Mouse (Mus musculus) gastrocnemius, adult 2 months (tissue): ENCODE measurements at regions not wholly inside any gene's neighbourhood (a gene's known extent, or its start where the extent isn't known, plus 50 kb on each side); places are given as distances from the start of the nearest gene placed in this dataset.
"Not testable (repeated sequence)": the region's sequence is repeated elsewhere in the genome, so short reads cannot be mapped to it uniquely, and the experiment has no call there.

Experiments used
- DNase-seq: peaks from one replicate; pipeline ENCODE4 v3.0.0; 2022
- H3K27ac ChIP-seq: fragments of 200-600 bp; 2 replicates; pipeline ENCODE4 v1.8.1; 2022; ENCODE audit warnings: mild to moderate bottlenecking
- H3K4me3 ChIP-seq: fragments of 200-600 bp; 2 replicates; pipeline ENCODE4 v1.8.1; 2022; ENCODE audit warnings: mild to moderate bottlenecking, moderate library complexity
- CTCF ChIP-seq: fragments of 200-600 bp; IDR thresholded peaks from 2 replicates; pipeline ENCODE4 v1.8.1; 2022; ENCODE audit warnings: antibody characterized with exemption, mild to moderate bottlenecking, moderate library complexity
- intact Hi-C: fragments of 180-260 bp; cut with DNase I; formaldehyde crosslinking; loops from one replicate; pipeline ENCODE4 v1.15.1; 2025

DNA sequence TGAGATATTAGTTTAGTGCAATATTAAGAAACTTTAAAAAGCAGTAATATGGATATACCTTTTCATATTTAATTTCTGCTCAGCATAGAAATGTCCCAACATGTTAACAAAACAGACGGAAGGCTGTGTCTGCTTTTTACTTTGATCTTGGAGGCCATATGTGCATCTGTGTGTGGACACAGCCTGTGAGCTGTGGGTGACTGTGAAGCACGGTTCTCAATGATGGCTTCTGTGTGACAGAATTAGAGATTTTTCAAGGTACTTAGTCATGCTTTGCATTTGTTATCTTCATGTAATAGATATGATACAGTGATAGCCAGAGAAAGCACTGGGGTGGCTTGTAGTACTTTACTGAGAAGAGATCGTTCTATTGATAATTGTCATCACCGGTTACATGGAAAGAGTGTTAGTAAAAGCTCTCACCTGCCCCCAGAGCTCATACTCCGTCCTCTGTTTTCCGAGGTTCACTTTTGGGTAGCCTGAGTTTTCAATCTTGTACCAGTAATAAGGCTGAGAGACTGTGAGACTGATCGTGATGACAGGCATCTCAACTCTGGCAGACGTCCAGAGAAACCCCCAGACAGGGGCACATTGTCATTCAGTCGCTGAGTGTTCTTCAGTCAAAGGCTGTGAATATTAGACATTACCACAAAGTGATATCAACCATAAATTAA, 232.7 kb downstream of the Cd109 start:
- no peak for TF ChIP-seq CTCF
- no peak for DNase-seq
- H3K27ac ChIP-seq, result no peak overlapping the region

DNA sequence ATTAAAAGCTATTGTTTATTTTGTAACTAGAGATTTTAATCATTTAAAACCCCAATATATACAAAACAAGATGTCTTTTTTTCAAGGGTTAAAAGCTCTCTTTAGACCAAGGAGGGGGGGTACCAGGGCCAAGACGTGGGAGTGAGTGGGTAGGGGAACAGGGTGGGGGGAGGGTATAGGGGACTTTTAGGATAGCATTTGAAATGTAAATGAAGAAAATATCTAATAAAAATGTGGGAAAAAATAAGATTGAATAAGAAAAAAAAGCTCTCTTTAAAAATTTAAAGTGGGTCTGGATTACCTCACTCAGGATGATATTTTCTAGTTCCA, 233.2 kb downstream of the Cd109 start:
- intact Hi-C loops, H3K27ac ChIP-seq, H3K4me3 ChIP-seq, DNase-seq: not testable (repeated sequence)

More for the DNA sequence above, 232.7 kb downstream of the Cd109 start:
- intact Hi-C loops, result no loop called here
- no peak overlapping the region for H3K4me3 ChIP-seq

DNA sequence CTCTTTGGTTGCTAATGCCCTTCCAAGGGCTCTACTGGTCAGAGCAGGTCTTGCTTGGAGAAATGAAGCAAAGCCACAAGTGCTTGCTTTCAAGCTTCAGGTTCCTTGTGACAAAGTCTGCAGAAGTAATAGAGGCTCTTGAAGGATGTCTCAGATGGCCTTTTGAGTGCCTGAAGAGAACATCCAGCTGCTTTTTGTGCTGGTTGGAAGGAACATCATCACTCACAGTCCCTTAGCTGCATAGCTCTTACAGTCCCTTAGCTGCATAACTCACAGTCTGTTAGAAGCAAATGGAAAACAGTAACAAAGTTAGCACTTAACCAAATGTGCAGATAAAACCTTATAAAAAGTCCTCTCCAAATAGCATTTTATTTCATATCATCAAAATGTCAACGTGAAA, 241.6 kb downstream of the Cd109 start:
- Histone ChIP-seq H3K27ac (no peak overlapping the region), H3K4me3 (no peak overlapping the region)
- no peak for TF ChIP-seq CTCF
- no peak for DNase-seq
- intact Hi-C loops, result no loop called here

DNA sequence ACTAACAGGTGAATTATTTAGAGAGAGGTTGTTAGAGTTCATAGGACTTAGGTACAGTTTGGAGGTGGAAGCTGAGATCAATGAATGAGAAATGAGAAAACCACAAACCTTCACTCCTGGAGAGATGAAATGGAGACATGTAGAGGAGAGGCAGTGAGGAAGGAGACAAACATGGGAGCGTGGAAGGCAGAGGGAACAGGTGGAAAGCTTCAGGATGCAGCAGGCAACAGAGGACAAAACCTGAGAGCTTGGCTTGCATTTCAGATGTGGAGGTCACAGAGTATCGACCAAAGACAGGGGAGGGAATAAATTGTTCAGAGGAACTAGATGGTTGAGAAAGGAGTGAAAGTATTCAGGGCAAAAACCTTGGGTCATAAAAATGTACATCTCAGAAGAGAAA, 244.6 kb downstream of the Cd109 start:
- intact Hi-C loops, result no loop called here
- no peak overlapping the region for H3K27ac ChIP-seq
- no peak overlapping the region for H3K4me3 ChIP-seq
- no peak for DNase-seq
- TF ChIP-seq CTCF, result no peak

DNA sequence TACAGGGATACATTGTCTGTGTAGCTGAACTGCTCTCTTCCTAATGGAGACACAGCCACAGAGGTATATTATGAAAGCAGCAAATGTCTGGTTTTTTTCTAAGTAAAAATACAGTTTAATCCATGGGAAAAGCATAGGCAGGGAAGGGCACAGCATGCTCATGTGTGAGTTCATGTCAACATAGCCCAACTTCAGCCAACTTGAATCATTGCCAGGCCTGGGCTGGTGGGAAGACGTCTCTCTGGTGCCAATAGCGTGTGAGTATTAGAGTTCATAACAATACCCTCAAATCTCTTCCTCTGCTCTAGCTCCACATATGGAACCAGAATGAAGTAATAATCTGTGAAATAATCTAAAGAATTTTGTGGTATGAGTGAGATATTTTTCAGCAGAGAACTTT, 257.2 kb downstream of the Cd109 start:
- TF ChIP-seq CTCF, result no peak
- DNase-seq, result no peak
- Histone ChIP-seq H3K4me3 (no peak overlapping the region), H3K27ac (no peak overlapping the region)
- intact Hi-C loops, result no loop called here

DNA sequence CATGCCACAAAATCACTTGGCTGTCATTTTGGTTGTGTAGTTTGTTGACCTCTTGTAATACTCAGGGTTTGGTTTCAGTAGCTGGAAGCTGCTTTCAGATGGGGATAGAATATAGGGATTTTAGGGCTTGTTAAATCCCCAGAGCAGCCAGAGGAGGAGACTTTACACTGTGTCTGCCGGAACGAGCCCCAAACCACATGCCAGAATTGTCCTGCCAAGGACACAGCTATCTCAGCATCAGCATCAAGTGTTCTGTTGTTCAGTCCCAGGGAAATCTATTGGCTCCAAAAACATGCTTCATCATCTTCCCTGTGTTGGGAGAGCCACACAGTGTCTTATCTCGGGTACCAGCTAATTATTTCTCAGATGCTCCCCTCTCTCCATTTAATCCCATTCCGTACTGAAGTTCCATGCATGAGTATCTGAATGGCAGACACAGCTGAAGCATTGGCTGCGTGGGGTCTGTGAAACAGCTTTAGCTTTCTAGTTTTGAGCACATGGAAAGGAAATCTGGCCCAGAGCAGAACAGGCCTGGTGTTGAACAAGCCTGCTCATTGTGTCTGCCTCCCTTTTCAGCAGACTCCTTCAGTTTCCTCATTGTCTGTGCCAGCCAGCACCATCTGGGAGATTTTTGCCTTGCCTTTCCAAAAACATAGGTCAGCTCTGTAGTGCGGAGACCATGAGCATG, 264.8 kb downstream of the Cd109 start:
- intact Hi-C loops, result no loop called here
- Histone ChIP-seq H3K4me3 (no peak overlapping the region), H3K27ac (no peak overlapping the region)
- TF ChIP-seq CTCF, result no peak
- no peak for DNase-seq

DNA sequence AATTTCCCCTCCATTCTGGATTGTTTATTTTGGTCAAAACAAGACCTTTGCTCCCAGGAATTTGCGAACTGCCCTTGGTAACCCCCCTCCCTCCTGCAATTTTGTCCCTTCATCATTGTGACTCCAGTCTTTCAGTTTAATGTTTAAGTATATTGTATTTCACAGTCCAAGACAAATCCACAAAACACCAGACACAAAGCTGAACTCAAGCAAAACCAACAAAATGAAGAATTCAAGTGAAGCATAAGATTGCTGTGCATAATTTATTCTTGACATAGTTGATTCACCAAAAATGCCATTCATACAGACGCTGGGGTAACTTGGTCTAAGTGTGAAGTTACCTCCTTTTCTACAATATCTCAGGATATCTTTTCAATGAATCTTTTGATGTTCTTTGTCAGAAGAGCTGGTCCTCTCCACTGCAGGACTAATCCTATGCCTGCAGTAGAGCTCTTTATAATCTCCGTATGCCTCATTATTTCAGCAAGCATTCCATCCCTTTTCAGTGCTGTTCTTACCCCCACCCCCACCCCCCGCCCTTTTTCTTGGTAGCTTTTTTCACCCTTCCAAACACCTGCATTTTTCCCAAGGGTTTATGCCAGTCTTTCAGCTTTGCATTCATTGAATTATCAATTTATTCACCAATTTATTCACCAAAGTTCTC, 265.4 kb downstream of the Cd109 start:
- Histone ChIP-seq H3K4me3 (no peak overlapping the region), H3K27ac (no peak overlapping the region)
- intact Hi-C loops, result no loop called here
- no peak for TF ChIP-seq CTCF
- DNase-seq, result no peak

DNA sequence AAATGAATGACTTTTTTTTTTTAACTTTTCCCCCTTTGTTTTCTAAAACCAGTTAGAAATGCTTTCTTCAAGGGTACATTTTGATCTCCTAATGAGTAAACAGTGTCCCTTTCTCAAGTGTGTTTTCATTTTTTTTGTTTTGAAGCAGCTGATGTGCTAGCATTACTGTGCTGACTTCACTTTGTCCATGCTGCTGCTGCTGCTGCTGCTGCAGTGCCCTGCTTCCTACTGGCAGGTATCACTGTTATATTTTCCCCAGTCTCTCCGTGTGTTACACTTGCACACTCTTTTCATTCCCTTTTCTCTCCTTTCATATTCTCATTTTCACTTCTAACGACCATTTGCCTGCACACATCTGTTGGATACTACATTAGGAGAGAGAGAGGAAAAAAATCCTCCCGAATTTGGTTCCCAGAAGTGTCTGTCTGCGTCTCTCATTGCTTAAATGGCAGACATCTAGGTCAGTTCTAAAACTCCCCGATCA, 266.0 kb downstream of the Cd109 start:
- no peak for TF ChIP-seq CTCF
- intact Hi-C loops, result no loop called here

DNA sequence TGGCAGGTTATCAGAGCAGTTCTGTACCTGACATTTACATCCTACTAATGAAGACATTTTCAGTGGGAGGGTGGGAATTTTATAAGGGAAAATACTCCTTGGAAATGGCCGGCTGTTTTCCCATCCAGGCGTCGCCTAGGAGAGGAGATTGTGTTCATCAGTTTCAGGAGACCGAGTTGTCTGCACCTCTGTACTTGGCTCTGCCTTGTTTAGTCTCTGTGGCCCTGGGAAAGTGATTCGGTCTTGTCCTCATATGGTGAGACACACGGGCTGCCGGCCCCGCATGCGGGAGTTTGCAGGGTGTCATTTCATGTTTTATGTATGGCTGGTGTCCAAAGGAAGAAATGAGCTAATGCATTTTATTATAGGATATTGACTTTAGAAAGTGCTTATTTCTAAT, 287.9 kb downstream of the Cd109 start:
- H3K27ac ChIP-seq, result no peak overlapping the region
- no peak for TF ChIP-seq CTCF
- DNase-seq, result no peak
- intact Hi-C loops, result no loop called here
- no peak overlapping the region for H3K4me3 ChIP-seq

More for the DNA sequence above, 266.0 kb downstream of the Cd109 start:
- no peak overlapping the region for H3K27ac ChIP-seq
- DNase-seq, result no peak
- H3K4me3 ChIP-seq, result no peak overlapping the region

DNA sequence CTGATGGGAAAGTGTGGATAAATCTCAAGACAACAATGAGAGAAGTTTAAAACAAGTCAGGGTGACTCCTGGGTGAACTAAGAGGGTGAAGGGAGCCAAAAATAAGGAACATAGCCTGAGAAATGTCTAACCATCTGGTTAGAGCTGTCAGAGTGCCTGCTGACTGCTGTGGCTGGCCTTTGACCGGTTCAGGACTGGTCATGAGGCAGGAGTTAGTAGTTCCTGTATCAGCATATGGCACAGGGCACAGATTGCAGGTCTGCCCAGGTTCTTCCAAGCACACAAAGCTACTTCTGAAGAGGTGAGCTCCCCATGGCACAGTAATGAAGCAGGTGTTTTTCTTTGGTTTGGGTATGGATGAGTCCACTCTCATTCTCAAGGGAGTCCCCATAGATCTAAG, 302.0 kb downstream of the Cd109 start:
- no peak for TF ChIP-seq CTCF
- intact Hi-C loops, result no loop called here
- H3K27ac ChIP-seq, result no peak overlapping the region
- no peak for DNase-seq
- no peak overlapping the region for H3K4me3 ChIP-seq

DNA sequence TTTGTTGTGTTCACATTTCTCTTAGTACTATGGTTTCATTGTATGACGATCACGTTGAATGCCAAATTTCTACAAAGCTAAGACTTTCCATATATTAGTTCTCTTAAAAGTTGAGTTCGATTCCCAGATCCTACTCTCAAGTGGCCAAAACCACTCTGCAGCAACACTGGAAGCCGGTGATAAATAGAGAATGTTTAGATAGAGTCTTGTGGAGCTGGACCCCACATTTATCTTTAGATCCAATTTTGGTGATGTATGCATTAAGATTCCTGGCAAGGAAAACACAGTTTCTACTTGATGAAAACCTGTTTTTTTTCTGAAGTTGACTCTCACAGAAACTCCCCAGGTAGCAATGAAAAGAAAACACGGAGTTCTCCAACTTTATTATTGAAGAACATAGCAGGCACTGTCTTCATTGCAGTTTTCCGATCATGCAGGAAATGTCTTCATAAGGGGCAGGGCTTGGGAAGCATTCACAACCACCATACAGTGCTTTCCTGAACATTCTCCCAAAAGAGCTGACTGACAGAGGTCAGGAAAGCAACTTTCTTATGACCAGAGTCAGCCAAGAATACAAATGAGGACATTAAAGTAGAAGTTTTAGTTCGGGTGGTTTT, 310.7 kb downstream of the Cd109 start:
- no peak for DNase-seq
- intact Hi-C loops, result no loop called here
- no peak for TF ChIP-seq CTCF
- Histone ChIP-seq H3K4me3 (no peak overlapping the region), H3K27ac (no peak overlapping the region)

DNA sequence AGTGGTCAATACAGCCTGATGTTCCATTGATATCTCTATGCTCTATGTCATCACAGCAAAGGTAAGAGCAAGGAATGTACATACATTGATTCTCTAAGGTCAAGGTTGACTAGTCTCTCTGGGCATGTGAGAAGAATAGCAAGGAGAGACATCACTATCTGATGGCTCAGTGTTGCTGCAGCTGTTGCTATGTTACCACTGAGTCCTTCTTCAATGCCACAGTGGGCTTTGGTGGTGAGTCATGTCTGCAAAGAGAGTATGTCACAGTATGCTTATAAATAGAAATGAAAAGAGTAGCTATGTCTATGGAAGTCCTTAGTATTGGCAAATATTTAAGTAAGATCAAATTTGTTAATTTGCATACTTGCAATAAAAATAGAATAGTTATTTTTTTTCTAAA, 326.3 kb downstream of the Cd109 start:
- Histone ChIP-seq H3K4me3 (no peak overlapping the region), H3K27ac (no peak overlapping the region)
- DNase-seq, result no peak
- intact Hi-C loops, result no loop called here
- no peak for TF ChIP-seq CTCF

DNA sequence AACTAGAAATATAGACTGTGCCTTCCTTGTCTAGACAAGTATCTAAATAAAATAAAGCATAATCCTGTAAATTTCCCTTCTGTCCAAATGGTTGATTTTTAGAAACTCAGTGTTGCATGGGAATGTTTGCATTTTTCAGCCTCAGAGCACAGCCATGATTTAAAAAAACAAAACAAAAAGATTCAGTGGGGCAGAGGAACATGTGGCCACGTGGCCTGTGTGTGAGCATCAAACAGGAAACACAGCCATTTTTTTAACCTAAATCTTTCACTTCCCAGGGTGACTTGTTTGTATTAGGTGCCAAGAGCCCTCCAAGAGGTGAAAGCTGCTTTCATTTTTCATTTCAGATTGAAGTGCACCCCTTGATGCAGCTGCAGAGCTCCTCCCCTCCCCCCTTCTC, 349.5 kb downstream of the Cd109 start:
- Histone ChIP-seq H3K27ac (no peak overlapping the region), H3K4me3 (no peak overlapping the region)
- no peak for TF ChIP-seq CTCF
- intact Hi-C loops, result no loop called here
- no peak for DNase-seq
